Mouse (Mus musculus) heart, postnatal 0 days (tissue): ENCODE data around the gene Rpl37.

ENCODE experiments used
- CTCF ChIP-seq: IDR thresholded peaks from 2 replicates; pipeline ENCODE4 v1.5.1; 2016; ENCODE audit warnings: antibody characterized with exemption, control low read depth, low read depth
- EP300 ChIP-seq: IDR thresholded peaks from 2 replicates; pipeline ENCODE4 v1.6.1; 2016; ENCODE audit warnings: antibody characterized with exemption, low read depth

- TF ChIP-seq CTCF (no peak), EP300 (no peak)
Measured at GRCm38 (mm10) chr15:5157386-5157785, 40.9 kb downstream of the Rpl37 start.
